Mouse (Mus musculus) C2C12 (cell line): Measurements from ENCODE around the gene Dcdc2c.

Experiments
- CEBPB ChIP-seq: IDR thresholded peaks from one replicate; pipeline ENCODE4 v1.6.1; 2011; ENCODE audit warnings: low read depth, mild to moderate bottlenecking, control low read depth, moderate library complexity
- CTCF ChIP-seq: IDR thresholded peaks from one replicate; pipeline ENCODE4 v1.5.1; 2011; ENCODE audit not compliant: control insufficient read depth, insufficient read depth, insufficient read length
- FOSL1 ChIP-seq: IDR thresholded peaks from one replicate; pipeline ENCODE4 v1.8.0; 2011; ENCODE audit warnings: mild to moderate bottlenecking, low read length; ENCODE audit not compliant: poor library complexity, insufficient read depth, severe bottlenecking
- MAX ChIP-seq: IDR thresholded peaks from one replicate; pipeline ENCODE4 v1.6.1; 2011; ENCODE audit warnings: mild to moderate bottlenecking, control low read depth
- MYOD1 ChIP-seq: IDR thresholded peaks from one replicate; pipeline ENCODE4 v1.6.1; 2011; ENCODE audit warnings: low read depth; ENCODE audit not compliant: control insufficient read depth, insufficient read length
- MYOG ChIP-seq: IDR thresholded peaks from one replicate; pipeline ENCODE4 v1.6.1; 2011; ENCODE audit not compliant: control insufficient read depth, insufficient read length; ENCODE audit errors: extremely low read depth
- USF1 ChIP-seq: IDR thresholded peaks from one replicate; pipeline ENCODE4 v1.6.1; 2011; ENCODE audit warnings: low read depth, mild to moderate bottlenecking, control low read depth, moderate library complexity

DNA sequence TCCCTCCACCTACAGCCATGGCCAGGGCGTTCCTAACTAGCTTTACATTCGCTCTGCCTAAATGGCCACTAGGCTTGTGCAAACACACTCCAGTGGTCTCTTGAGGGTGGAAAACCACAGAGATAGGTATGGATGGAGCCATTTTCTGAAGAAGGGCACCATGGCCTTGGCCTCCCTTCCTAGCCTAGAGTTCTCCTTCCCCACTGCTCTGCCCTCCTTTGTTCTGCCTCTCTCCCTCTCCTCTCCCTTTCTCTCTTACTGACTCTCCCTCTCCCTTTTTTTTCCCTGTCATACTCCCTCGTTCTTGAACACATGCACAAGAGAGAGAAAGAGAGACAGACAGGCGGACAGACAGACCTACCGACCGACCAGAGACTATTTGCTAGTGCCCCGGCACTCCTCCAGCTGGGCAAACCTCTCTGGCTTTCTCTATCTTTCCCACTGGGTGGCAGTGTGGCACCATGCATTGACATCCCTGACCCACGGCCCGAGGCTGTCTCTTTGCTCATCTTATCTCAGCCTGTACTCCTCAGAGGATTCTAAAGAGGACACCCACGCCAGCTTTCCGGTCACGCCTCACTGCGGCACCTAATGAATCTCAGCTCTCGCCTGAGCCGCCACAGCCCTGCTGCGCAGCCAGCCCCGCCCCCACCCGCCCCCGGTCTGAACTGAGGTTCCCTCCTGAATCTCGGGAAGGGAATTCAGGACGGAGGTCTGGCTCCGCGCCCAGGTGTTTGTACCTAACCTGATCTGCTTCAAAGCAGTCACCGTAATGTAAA, 37.1 kb upstream of the Dcdc2c start:
- TF ChIP-seq CTCF (peak; percentile 49), CEBPB (no peak), MAX (no peak), FOSL1 (no peak), MYOG (no peak), USF1 (no peak), MYOD1 (no peak)
